Mouse (Mus musculus): Measurements from ENCODE around the gene Nap1l1.
"Not testable (repeated sequence)": the region's sequence is repeated elsewhere in the genome, so short reads cannot be mapped to it uniquely, and the experiment has no call there.

Gene Nap1l1

DNA sequence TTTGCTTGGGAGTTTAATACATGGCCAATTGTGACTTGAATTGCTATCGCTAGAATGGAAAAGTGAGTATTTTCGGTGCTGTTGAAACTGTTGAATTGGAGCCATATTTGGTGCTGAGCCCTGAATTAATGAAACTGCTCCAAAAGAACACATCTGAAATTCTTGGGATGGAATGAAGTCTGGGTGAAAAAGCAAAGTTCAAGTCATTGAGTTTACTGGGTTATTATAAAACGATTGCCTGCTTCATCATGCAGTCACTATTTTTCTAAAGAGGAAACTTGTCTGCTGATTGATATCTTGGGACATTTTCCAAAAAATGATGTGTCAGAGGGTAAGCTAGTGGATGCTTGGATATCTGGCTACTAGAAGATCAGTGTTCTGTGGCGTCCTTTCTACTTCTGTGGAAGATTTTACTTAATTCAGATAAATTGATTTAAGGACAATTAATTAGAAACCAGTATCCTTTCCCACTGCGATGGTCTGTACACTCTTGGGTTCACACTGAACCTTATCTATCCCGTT, 4.0 kb downstream of the Nap1l1 start:
- DNase-seq (ENCODE audit: extremely low read depth, insufficient read length, low spot score), result no peak

DNA sequence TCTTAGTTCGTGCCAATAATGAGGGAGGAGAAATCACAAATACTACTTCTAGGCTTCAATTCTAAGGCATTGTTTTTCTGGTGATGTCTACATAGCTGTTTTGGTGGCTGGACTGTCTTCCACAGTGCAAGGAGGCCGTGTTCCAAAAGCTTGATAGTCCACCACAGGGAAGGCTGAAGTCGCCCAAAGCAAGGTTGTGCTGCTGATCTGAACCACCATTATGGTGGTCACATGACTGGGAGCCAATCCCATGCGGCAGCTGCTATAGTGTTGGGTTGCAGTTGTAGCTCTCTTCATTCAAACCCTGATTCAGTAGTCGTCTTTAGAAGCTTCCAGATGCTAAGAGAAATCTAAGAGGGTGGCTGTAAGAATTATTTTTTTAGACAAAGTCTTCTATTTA, 6.6 kb downstream of the Nap1l1 start:
- no peak for DNase-seq (ENCODE audit: extremely low read depth, insufficient read length, low spot score)

DNA sequence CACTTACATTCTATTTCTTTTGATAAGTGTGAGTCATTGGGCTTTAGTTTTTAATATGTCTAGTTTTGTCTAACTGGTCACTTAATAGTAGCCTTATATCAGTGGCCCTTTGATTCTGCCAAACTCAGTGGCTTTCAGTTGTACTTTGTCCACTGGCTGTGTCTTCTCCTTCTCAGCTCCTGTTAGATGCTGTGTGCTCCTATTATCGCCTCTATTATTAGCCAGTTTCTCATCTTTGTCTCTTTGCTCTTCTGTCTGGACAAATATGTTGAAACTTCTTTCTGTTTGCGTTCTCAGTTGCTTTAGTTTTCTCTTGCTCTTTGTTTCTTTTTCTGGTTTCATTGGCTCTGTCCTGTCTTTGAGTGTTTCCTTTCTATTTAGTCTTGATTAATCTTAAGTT, 9.6 kb downstream of the Nap1l1 start:
- DNase-seq (ENCODE audit: extremely low read depth, insufficient read length, low spot score), result no peak

DNA sequence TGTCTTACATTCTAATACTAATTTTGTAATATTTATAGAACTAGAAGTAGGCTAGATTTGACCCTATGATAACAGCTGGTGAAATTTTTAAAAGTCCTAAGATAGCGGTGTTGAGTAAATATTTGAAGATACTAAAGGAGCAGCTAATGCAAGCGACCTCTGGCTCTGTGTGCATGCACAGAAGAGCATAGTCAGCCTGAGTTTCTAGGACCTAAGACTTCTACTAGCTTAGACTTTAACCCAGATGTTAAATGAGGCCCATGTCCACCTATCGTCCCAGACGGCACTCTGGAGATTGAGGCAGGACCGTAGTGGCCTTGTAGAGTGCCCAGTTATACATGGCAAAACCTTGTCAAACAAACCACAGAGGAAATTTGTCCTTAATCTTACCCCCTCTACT, 11.1 kb downstream of the Nap1l1 start:
- DNase-seq (ENCODE audit: extremely low read depth, insufficient read length, low spot score), result no peak

DNA sequence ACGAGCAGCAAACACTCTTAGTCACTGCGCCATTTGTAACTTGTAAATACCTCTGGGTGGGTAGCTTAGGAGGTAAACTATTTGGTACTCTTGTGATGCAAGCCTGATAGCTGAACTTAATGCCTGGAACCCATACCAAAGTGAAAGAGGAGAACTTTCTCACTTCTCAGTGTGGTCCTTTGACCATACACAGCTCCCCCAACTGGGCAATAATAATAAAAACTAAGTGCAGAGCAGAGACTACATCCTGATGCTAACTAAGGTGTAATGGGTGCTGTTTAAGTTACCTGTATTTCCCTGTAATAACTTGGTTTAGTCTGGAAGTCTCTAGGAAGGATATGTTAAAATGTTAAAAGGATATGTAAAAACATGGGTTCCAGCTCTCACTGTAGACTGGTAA, 15.8 kb downstream of the Nap1l1 start:
- DNase-seq (ENCODE audit: extremely low read depth, insufficient read length, low spot score), result no peak

DNA sequence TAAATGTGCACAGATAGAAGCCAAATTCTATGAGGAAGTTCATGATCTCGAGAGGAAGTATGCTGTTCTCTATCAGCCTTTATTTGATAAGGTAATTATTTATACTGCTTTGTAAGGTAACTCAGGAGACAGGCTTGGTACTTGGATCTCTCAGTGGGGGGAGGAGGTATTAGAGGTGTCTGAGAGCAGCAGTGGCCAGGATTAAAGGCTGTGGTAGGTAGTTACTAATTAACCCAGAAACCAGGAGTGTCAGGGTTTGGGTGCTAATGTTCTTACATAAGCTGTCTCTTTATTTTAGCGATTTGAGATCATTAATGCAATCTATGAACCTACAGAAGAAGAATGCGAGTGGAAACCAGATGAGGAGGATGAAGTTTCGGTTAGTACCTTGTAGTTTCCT, 17.1 kb downstream of the Nap1l1 start:
- DNase-seq (ENCODE audit: extremely low read depth, insufficient read length, low spot score), result not testable (repeated sequence)

DNA sequence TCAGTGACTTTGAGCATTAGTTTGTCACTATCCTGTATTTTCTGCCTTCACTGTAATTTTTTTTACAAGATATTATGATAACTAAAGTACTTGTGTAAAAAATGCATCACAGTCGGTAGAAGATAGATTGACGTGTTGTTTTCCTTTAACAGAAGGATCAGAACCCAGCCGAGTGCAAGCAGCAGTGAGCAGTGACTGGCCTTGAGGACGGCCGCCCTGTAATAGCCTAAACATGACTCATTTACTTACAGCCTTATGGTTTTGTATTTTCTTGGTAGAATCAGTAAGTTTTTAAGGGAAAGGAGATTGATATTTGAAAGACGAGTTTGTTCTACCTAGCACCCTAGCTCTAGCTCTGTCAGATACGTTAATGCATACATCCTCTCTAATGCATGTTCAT, 22.9 kb downstream of the Nap1l1 start:
- no peak for DNase-seq (ENCODE audit: extremely low read depth, insufficient read length, low spot score)

DNA sequence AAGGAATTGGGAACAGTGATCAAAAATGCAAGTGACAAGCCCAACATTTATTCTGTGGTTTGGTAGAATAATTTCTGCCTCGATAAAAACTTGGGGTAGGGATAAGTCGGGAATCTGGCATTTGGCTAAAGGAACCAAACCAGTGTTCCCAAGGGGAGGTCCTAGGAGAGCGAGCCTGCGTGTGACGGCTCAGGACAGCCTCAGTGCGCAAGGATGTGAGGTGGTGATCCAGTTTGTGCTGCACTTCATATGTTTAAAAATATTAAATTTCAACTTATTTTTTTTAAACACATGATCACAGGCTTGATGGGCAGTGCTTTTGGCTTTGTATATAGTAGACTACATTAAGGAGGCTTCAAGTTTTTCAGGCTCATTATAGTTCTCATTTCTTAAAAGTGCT, 26.9 kb downstream of the Nap1l1 start:
- DNase-seq (ENCODE audit: extremely low read depth, insufficient read length, low spot score), result no peak

DNA sequence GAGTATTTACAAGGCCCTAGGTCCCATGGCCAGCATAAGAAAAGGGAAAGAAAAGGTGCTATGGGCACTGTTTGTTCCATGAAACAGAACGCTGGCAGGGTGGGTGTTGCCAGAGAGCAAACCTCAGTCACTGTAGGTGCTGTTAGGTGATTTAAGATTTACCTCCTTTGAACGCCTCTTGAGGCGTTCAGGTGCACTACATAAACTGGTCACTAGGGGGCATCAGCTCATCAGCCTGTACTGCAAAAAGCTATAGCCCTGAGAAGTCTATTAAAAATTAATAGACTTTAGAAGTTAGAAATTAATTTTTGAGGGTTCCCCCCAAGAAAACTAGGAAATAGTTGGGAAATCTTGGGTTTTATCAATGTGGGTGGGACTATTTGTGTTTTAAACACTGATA, 30.0 kb downstream of the Nap1l1 start:
- DNase-seq (ENCODE audit: extremely low read depth, insufficient read length, low spot score), result no peak

DNA sequence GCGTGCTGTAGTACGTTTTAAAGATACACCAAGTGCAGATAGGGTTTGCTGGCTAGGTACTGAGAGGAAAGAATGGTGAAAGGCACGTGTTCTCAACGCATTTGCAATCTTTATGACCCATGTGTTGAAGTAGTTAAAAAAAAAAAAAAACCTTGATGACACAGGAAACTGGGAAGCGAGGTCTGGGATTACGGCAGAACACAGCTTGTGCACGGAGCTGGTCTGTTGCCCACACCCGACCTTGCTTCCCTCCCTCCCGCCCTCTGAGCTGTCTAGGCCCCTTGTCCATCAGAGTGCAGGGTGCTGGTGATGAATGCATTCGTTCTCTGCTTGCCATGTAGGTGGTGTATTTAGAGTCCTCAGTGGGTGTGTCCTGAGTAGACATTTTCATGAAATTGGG, 30.7 kb downstream of the Nap1l1 start:
- peak; percentile 24 for DNase-seq (ENCODE audit: extremely low read depth, insufficient read length, low spot score)

DNA sequence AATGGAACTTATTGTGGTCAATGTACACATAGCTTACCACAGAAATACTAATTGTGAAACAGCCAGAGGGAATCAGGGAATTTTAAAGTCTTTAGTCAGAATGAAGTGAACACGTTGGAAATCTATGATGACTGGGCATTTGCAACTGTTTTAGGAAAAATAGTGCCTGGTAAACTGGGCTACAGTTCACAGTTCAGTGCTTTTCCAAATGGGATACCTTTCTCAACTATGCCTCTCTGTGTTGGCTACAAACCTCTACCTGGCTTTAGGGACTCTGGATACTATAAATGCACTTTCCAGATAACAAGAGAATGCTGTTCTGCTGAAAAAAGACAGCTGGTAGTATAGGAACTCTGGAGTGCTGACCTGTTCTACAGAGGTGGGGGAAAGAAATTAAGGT, 31.6 kb downstream of the Nap1l1 start:
- DNase-seq (ENCODE audit: extremely low read depth, insufficient read length, low spot score), result no peak

DNA sequence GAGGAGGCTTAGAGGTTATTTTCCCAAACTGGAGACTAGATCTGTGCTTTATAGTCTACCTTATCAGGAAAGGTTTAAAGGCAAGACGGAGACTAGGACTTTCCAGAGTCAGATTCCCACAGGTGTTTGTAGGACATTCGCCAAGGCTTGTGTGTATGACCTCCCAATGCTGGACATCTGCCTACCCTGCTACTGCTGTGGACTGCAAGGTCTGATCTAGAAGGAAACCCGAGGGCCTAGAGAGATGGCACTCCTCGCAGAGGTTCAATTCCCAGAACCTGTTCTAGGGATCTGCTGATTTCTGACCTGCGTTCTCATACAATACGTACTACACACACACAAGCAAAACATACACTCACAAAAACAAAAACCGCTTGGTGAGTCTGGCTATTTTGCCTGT, 32.4 kb downstream of the Nap1l1 start:
- DNase-seq (ENCODE audit: extremely low read depth, insufficient read length, low spot score), result peak; percentile 26

DNA sequence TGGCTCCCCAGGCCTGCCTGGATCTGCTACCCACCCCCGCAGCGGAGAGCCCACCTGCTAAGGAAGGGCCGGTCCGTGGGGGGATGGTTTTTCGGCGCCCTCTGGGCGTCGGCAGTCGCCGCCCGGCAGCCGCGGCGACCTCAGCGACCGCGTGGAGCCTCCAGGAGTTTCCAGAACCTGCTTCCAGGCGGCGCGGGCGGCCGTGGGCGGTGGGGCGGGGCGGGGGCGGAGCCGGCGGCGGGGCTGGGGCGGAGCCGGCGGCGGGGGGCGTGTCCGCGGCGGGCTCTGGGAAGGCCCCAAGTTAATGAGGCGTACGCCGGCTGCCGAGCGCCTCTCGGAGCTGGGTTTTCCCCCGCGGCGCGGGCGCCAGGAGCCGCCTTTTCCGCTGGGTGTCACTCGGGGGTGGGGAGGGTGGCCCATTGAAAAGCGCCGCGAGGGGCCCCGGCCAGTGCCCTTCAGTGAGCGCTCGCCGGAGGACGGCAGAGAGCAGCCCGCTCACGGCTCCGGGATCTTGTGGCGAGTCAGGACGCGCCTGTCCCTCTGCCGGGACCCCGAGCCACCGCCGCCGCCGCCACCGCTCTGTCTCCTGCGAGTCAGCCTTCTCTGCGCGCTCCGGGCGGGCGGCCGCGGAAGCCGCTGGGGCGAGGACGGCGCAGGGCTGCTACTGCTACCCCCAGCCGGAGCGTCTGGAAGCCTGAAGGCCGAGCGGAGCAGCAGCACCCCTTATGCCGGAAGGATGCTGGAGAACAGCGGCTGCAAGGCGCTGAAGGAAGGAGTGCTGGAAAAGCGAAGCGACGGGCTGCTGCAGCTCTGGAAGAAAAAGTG, 33.3 kb downstream of the Nap1l1 start, which contains the start of gene Phlda1:
Gene Phlda1 (plus strand): TSS at position 186 of the 825 bp plus-strand sequence.
- DNase-seq (ENCODE audit: extremely low read depth, insufficient read length, low spot score), result peak; percentile 97

DNA sequence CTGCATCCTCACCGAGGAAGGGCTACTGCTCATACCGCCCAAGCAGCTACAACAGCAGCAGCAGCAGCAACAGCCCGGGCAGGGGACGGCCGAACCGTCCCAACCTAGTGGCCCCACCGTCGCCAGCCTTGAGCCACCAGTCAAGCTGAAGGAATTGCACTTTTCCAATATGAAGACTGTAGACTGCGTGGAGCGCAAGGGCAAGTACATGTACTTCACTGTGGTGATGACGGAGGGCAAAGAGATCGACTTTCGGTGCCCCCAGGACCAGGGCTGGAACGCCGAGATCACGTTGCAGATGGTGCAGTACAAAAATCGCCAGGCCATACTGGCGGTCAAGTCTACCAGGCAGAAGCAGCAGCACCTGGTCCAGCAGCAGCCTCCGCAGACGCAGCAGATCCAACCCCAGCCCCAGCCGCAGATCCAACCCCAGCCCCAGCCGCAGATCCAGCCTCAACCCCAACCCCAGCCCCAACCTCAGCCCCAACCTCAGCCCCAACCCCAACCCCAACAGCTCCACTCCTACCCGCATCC, 34.0 kb downstream of the Nap1l1 start:
- no peak for DNase-seq (ENCODE audit: extremely low read depth, insufficient read length, low spot score)

DNA sequence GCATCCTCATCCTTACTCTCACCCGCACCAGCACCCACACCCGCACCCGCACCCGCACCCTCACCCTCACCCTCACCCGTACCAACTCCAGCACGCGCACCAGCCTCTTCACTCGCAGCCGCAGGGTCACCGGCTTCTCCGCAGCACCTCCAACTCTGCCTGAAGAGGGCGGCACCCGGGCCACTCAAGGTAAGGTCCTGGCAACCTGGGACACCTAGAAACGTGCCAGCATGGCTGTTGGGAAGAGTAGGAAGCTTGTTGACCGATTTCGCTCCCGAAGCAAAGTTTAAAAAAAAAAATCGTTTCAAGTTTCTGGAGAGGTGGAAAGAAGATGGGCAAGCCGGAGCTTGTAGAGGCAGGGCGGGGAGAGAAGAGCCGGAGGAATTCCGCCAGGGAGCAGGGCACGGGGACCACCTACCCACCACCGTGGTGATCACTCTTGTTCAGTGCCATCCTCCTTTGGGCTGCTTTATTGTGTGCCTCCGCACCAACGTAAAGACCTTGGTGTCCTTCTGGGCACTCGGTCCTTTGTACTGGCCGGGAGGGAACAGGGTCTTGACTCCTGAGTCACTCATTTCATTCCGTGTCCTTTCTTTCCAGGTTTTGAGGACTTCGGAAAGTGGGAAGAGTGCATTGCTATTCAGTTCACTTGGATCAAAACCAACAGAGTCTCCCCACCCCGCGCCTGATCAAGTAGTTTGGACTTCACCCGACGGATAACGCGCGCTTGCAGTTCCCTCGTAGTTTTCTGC, 34.6 kb downstream of the Nap1l1 start:
- DNase-seq (ENCODE audit: extremely low read depth, insufficient read length, low spot score), result peak; percentile 77

DNA sequence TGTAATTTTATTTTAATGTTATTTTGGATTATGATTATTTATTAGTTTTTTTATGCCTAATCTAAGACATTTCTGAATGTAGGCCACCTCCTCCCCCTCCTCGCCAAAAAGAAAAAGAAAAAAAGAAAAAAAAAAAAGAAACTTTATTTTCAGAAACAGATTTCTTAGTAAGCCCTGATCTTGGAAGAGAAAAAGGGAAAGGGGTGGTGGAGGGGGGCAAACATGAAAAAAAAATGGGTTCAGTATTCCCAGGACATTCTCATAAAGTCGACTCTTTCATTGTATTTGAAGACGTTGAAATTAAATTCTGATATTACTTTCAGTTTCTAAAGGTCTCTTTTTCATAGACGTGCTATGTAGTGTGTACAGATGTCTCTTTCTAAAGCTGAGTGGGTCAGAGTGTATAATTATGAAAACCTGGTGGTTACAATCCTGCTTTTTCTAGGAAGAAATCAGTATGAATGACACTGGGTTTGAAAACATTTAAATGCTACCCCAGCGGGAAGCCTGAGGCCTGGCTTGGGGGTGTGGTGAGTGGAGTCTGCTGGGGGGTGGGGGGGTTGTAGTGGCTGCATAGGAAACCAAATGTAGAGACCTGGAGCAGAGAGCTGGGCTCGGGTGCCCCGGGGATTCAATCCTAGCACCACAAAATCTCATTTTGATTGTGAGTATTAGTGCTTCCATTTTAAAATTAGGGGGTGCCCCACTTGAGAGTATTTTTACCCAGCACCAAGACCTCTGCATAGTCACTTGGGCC, 35.5 kb downstream of the Nap1l1 start:
- peak; percentile 46 for DNase-seq (ENCODE audit: extremely low read depth, insufficient read length, low spot score)

DNA sequence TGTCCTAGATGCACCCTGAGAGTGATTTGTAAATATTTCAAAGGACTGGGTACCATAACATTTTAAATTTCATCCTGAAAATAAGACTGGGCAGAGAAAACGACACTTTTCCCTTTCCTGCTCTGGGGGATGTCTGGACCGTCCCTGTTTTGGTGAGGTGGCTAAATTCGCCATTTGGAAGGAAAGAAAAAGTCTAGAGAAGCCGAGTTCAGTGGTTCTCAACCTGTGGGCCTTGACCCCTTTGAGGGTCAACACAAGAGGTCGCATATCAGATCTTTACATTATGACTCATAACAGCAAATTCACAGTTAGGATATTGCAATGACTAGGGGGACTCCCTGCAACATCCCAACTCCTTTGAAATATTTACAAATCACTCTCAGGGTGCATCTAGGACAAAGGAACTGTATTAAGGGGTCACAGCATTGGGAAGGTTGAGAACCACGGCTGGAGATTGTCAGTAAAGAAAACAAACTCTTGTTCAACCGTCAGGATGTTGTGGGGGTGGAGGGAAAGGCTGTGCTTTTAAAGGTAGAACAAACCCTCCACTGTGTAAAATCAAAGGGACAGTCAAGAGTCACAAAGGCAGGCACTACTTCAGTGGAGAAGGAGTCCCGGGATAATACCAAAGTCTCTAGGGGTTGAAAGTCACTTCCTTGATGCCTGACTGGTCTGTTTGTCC, 36.2 kb downstream of the Nap1l1 start:
- peak; percentile 25 for DNase-seq (ENCODE audit: extremely low read depth, insufficient read length, low spot score)

DNA sequence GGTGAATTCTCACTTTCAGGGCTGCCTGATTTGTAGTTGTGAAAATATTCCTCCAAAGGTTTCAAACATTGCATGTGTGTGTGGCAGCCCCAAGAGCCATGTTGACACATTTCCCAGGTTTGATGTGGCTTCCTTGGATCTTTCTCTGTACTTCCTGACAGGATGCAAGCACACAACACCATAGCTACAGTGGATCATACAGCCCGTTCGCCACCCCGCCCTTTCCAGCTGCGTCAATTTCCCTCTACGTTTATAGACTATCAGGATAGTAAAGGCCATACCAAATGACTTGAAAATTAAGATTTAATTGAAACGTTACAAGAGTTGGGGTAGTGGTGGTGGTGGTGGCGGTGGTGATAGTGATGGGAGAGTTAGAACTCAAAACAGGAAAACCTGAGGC, 37.0 kb downstream of the Nap1l1 start:
- peak; percentile 42 for DNase-seq (ENCODE audit: extremely low read depth, insufficient read length, low spot score)

DNA sequence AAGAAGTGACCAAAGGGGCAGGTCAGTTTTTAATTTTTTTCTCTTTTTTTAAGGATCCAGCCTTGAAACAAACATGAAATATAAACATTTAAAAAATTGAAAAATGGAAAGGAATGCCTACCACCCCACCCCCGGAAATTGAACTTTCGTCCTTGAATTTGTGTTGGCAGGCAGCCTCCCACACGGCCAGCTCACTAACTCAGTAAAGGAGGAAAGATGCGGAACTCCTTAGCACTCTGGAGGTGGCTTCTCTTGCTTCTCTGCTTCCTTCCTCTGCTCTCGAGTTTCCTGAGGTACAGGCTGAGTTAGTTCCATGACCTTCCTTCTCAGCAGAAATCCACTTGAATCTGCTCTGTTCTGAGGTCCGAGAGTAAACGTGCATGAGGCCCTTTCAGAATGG, 37.8 kb downstream of the Nap1l1 start:
- peak; percentile 27 for DNase-seq (ENCODE audit: extremely low read depth, insufficient read length, low spot score)

DNA sequence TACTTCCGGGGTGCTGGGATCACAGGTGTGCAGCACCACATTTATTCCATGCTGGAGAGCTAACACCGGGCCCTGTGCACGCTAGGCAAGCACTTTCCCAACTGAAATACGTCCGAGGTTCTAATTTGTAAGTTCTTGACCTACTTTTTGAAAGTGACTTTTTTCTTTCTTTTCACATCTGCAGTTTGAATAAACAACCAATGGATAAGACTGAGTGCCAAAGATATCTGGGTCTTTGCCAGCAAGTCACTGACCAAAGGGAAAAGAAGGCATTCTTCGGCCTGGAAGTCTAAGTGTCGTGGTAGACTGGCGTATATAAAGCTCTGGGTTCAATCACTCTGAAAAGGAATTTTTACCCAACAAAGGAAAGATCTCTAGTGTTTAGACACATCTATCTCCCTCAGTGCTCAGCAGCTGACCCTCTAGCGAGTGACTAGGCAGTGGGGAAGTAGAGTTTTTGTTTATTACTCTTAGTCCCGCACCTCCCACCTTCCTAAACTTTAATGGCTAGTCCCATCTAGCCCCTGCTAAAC, 39.1 kb downstream of the Nap1l1 start:
- DNase-seq (ENCODE audit: extremely low read depth, insufficient read length, low spot score), result no peak

Measured in 3134 (cell line).